Mouse (Mus musculus): ENCODE results near the gene Tmem139.

Tmem139 gene

DNA sequence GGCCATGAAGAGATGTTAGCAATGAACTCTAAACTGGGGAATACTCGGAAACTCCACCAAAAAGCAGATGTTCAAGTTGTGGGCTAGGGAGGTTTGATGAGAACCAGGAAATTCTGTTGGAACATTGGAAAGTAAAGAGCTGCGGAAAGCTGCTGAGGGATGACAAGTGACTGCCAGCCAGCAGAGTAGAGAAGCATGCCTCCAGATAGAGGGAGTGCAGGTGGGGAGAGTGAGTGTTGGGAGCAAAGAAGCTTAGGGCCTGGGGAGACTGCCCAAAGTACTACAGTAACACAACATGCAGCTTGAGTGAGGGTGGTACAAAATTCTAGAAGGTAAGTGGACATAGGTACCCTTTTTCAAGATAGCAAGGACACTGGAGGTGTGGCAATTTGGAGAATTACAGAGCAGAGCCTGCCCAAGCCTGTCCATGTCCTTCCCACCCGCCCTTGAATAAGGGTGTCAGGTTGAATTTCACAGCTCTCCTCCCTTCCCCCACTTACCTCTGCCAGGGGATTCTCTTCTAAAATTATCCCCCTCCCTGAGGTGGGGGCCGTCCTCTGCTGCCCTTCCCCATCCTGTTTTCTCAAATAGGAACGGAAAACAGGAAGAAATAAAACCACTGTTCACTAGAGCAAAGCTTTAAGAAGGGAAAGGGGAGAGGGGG is 21.2 kb downstream of the Tmem139 start:
- no peak for DNase-seq (ENCODE audit: low read depth)

DNA sequence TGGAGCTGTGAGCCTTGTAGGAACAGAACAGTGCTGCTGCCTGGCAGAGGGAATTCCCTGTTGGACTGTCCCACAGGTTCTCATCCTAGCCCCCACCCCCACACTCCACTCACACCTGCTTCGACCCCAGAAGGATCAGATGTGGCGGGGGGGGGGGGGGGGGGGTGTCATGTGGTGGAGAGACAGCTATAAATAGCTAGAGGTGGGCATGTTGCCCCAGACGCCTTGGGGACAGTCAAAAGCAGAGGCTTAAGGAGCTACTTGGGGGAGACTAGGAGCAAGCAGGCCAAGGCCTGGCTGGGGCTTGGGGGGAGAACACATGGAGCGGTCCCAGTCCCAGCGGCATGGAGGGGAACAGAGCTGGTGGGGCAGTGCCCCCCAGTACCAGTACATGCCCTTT is 24.7 kb downstream of the Tmem139 start, which contains the start of gene Clcn1:
Gene Clcn1 (plus strand): TSS at position 238 of the 400 bp plus-strand sequence.
- no peak for DNase-seq (ENCODE audit: low read depth)

DNA sequence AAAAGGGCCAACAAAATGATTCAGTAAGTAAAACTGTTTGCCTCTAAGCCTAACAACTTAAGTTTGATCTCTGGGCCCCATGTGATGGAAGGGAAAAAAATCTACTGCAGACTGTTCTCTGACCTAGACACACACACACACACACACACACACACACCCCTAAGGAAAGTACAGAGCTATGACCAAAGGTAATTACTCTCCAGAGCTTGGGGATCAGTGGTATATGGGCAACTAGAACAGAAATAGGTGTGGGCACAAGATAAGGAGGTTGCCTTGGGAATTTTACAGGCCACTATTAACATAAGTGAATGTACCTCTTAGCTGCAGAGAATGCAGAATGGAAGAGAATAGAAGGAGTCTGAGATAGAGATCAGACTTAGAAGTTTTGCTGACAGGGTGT is 25.8 kb downstream of the Tmem139 start:
- DNase-seq (ENCODE audit: low read depth) = no peak

DNA sequence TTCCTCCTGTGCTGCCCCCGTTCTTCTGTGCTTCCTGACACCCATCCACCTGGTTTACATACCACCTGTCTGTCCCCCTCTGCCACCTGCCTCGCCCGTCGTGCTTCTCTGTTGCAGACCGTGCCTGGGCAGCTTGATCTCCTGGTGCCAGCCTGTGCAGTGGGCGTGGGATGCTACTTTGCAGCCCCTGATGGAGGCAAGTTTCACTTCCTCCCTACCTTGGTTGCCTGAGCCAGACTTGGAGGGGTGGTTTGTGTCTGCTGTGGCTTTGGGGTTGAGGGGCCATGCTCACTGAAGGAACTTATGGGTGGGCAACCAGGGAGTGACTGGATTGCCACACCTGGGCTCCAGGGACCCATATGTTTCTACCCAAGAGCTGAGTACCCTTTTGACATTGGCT is 31.6 kb downstream of the Tmem139 start:
- no peak for DNase-seq (ENCODE audit: low read depth)

DNA sequence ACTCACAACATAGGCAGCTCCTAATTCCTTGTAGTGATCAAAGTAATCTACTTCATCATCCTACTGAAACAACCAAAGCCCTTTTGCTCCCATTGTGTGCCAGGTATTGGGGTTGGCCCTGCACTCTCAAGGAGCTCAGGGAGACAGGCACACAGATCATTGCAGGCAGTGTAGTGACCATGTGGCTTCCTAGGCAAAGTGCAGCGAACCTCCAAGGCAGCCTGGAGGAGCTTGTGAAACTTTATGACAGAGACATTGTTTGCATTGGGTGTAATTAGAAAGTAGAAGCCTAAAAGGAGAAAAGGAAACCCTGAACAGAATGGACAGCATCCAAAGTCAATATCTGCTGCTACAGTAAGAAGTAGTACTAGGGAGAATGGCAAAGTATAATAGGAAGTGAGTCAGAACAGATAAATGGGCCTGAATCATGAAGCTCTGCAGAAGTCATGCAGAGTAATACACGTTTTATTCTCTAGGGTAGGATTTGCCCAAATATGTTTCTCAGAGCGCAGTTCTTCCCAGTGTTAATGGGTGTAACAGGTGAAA is 33.9 kb downstream of the Tmem139 start:
- peak; percentile 75 for DNase-seq (ENCODE audit: low read depth)

DNA sequence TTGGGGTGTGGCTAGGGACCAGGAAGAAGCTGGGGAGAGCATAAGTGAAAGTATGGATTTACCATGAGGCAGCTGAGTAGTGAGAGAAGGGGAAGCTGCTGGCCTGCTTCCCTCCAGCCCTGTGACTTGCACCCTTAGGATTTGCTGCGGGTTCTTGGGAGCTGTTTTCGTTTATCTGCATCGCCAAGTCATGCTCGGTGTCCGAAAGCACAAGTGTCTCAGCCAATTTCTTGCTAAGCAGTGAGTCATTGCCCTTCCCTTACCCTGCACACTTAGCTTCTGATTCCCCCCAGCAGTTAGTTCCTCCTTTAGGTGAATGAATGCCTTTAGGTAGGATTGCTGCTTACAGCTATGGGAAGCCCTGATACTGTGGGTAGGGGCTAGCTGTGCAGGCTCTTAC is 37.6 kb downstream of the Tmem139 start:
- DNase-seq (ENCODE audit: low read depth) = peak; percentile 84

DNA sequence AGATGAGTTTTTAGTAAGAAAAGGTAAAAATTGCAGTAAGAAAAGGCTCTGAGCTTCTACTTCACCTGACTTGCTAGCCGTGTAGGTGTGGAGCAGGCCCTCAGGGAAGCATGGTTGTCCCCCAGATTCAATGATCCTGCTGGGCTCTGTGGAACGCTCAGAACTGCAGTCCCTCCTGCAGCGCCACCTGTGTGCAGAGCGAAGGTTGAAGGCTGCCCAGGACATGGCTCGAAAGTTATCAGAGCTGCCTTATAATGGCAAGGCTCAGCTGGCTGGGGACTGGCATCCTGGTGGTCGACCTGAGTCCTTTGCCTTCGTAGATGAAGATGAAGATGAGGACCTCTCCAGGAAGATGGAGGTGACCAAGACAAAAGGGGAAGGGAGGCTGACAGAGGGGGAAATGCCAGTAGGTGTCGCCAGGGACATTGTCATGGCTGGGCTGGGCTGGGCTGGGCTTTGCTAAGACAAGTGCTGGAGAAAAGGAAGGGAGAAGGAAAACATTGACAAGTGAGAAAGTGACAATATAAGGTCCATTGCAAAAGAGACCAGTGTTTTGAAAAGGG is 48.1 kb downstream of the Tmem139 start:
- peak; percentile 12 for DNase-seq (ENCODE audit: low read depth)

DNA sequence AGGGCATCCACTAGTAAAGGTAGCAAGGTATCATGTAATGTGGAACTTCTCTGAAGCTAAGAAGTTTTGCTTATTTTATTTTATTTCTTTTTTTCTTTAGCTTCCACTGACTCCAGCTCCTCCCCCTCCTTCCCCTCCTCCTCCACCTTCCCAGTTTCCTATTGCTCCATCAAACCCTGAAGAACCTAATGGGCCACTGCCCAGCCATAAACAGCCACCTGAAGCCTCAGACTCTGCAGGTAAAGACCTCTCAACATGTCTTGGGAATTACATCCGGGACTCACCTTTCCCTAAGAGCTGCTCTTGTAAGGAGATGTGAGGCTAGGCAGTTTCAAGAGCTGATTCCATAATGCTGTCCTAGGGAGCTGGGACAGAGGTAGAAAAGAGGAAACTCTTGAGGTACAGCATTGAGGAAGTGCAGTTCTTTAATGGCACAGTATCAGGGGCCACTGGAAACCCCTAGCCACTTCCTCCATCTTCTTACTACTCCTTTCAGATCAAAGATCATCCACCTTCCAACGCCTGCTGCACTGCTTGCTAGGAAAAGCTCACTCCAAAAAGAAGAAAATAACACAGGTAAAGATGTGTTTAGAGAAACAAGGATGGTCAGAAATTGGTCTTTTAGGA is 48.8 kb downstream of the Tmem139 start:
- DNase-seq (ENCODE audit: low read depth) = no peak
